Mouse (Mus musculus) liver, postnatal 0 days (tissue): Measurements from ENCODE around the gene Ptprk.

ENCODE experiments used
- CTCF ChIP-seq: sonication (generic); IDR thresholded peaks from 2 replicates; pipeline ENCODE4 v1.5.1; 2016; ENCODE audit warnings: antibody characterized with exemption, low read depth
- EP300 ChIP-seq: IDR thresholded peaks from 2 replicates; pipeline ENCODE4 v1.6.1; 2016; ENCODE audit warnings: antibody characterized with exemption, low read depth, mild to moderate bottlenecking

DNA sequence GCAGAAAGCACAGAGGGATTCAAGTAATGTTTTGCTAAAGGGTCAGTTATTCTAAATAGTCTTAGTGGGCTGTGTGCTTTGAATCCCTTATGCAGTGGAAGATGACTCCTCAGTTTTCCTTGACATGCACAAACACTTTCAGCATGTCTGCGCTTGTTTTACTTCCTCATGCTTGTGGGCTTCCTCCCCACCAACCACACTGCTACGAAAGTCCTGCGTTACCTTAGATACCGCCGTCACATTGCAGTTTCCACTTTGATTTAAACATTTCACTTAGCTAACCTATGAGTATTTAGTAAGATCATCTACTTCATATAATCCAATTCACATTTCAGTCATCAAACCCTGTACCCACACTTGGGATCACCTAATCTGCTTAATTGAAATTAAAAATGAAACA, 441.5 kb downstream of the Ptprk start:
- TF ChIP-seq CTCF = no peak
- TF ChIP-seq EP300 = no peak
